Mouse (Mus musculus): ENCODE data around the gene Kif6.

GRCm38 (mm10) chr17:49834044-49834545, 219.2 kb downstream of the Kif6 start:
- no peak for TF ChIP-seq CTCF (IDR thresholded peaks at IDR 0.05; ENCODE audit: extremely low read depth, insufficient read depth, insufficient read length, insufficient replicate concordance)
- TF ChIP-seq POLR2A (IDR thresholded peaks at IDR 0.05; ENCODE audit: low read depth, low read length), result no peak

Measured in spleen, adult 2 months (tissue).